Mouse (Mus musculus): ENCODE data around the gene Nog. TPM values are rescaled to one million over a fixed set of nuclear protein-coding genes. Genes with fewer than 3 reads are reported as not detected.

Gene Nog
- total RNA-seq, 2 experiments from 2014 or later = 2.3 to 3.1 TPM

GRCm38 (mm10) chr11:89297521-89297920 is 4.6 kb downstream of the Nog start:
- DNase-seq = no peak
- intact Hi-C loops (cut with DNase I) = no loop called here

- intact Hi-C loops (cut with DNase I) = no loop called here
- DNase-seq = no peak
These were observed 32.2 kb downstream of the Nog start for GRCm38 (mm10) chr11:89269809-89270361.

GRCm38 (mm10) chr11:89267520-89267919 is 34.6 kb downstream of the Nog start:
- intact Hi-C loops (cut with DNase I) = no loop called here
- DNase-seq = no peak

GRCm38 (mm10) chr11:89265080-89265479 is 37.1 kb downstream of the Nog start:
- DNase-seq = no peak
- intact Hi-C loops (cut with DNase I) = no loop called here

GRCm38 (mm10) chr11:89259338-89259915 is 42.7 kb downstream of the Nog start:
- no peak for DNase-seq
- intact Hi-C loops (cut with DNase I) = no loop called here

GRCm38 (mm10) chr11:89257893-89258292 is 44.2 kb downstream of the Nog start:
- no peak for DNase-seq
- intact Hi-C loops (cut with DNase I) = no loop called here

GRCm38 (mm10) chr11:89253973-89254372 is 48.2 kb downstream of the Nog start:
- DNase-seq = no peak
- intact Hi-C loops (cut with DNase I) = no loop called here

Other genes starting within 250 kb of the Nog start
- 1 to 10 TPM; 2.6 to 3.1 TPM for gene Dgke, start 235.5 kb downstream of the Nog start, total RNA-seq (2021)
- gene Gm525, start 228.5 kb downstream of the Nog start, total RNA-seq (2021) = not detected

Data from gastrocnemius, postnatal 36 days (tissue).